Mouse (Mus musculus) c-Kit-positive CD71-positive TER-119-negative erythroid progenitor cells, embryonic 14.5 days (primary cell): Measurements from ENCODE around the gene Kncn.

Experiments used
- DNase-seq: peaks from one replicate; pipeline ENCODE4 v3.0.0-alpha.2; 2013; ENCODE audit warnings: low read depth

The Kncn gene

DNA sequence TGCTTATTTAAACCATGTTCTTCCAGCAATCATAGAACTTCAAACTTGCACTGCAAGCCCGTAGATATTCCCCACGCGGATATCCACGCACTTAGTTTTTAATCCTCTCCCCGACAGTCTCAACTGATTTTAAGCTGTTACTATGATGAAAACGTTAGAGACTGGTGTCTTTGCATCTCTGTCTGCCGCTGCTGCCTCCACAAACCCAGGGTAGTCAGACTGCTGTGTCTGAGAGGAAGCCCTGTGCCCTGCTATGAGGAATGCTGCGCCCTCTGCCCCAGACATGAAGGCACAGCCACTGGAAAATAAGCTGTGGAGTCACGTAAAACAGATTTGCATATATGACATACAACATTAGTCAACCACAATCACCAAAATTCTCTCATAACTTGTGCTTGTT, 5.4 kb upstream of the Kncn start:
- DNase-seq: no peak

DNA sequence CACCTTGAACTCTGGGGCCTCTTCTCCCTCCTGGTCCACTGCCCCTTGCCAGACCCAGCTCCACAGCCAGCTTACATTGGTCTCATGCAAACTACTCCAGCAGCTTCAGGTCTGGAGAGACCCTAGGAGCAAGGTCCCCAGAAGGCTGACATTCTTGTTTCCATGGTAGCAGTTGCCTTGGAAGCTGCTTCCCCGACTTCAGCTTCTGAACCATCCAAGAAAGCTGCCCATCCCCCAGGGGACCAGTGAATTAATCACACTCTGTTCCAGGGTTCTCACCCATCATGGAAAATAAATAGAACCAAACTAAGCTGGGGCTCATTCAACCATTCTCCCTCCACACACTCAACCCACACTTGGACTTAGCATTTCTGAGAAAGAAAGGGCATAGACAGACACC, 3.0 kb upstream of the Kncn start:
- DNase-seq: no peak

DNA sequence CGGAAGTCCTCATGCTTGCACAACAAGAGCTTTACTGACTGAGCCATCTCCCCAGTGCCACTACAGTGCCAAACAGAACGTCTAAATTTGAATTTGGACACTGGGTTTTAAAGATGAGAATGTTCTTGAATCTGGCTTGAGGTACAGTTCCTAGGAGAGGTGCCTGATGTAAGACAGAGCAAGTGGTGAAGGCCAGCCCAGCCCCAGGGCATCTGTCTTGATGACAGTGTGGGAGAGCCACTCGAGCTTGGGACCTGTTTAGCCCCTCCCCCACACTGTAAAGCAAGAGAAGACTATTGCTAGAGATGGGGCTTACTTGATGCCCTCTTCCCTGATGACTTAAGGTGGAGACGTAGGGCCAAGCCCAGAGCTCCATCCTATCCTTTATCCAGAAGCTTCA, 2.0 kb upstream of the Kncn start:
- no peak for DNase-seq

DNA sequence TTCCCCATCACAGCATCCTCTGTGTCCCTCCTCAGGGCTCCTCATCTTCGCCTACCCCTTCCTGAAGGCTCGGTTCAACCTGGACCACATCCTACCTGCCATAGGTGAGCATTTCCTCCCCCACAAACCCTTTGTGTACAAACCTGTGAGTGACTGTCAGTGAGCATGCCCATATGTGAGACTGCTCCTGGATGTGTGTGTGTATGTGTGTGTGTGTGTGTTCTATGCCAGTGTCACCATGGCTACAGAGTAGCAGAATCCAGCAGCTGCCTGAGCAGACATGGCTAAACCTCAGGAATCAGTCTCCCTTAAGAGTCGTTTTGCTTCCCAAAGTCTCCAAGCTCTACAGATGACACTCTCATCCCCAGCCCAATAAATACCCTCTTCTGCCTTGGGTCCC, 1.6 kb downstream of the Kncn start:
- no peak for DNase-seq

DNA sequence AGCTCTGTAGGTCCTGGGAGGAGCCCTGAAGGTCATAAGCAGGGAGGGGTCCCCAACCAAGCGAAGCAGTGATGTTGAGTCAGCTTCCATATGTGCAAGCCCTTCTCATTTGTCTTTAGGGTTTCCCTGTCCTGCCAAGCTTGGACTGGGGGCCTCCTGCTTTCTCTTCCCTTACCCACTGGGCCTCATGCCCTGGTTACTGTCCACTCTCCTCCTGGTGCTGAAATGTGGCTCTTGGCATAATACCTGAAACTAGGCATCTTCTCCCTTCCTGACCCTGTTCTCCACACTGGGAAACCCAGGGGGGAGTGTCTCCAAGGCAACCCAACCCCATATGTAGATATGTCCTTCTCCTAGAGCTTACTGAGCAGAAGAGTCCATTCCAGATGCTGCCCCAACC, 2.7 kb downstream of the Kncn start:
- DNase-seq: peak; percentile 27

DNA sequence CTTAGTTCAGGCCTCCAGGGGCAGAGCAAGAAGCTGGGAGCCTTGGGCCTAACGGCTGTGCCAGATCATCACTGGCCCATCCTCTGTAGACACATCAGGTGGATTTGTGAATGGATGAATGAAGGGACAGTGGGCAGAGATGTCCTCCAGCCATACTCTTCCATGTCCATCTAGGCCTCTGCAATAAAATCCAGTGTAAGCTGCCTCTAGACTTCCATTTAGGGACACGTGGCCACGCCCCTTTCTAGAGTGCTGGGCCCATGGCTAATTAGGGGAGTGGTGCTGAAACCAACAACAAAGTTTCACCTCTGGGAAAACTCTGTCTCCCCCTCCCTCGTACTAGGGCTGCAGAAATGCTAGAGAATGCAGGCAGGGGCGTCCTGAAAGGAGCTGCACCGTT, 5.9 kb downstream of the Kncn start:
- no peak for DNase-seq

DNA sequence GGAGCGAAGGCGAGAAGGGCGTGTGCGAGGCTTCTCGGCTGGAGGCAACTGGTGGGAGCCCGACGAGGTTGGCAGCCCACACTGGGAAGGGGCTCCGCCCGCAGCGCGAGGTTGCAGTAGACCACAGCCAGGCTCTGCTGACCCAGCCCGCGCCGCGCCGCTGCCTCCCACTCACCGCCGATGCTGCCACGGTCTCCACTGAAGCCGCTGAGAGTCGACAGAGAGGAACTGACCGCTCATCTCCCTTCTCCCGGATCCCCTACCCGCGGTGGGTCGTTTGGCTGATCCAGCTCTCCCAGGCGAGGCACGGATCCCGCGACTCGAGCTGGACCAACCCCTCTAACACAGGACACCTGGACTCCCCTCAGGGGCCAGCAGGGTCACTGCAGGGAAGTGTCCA, 6.4 kb downstream of the Kncn start, which contains the start of gene 6430628N08Rik:
Gene 6430628N08Rik, plus strand, starts transcription at position 113 of the 400 bp plus-strand sequence.
- DNase-seq: no peak

DNA sequence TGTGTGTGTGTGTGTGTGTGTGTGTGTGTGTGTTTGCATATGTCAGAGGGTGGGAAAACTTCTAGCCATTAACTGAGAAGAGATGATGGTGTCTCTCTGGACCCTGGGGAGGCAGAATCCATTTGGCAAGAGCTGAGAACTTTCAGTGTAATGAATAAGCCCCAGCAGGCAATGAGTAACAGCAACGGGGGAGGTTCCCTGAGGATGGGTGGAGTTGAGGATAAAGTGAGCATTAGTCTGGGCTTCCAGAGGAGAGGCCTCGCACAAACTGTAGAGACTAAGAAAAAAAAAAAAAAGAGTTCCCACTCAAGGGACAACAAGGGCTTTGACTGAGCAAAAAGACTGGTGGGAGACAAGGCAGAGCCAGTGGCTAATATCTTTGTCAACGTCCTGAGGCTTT, 10.1 kb downstream of the Kncn start:
- DNase-seq: no peak

DNA sequence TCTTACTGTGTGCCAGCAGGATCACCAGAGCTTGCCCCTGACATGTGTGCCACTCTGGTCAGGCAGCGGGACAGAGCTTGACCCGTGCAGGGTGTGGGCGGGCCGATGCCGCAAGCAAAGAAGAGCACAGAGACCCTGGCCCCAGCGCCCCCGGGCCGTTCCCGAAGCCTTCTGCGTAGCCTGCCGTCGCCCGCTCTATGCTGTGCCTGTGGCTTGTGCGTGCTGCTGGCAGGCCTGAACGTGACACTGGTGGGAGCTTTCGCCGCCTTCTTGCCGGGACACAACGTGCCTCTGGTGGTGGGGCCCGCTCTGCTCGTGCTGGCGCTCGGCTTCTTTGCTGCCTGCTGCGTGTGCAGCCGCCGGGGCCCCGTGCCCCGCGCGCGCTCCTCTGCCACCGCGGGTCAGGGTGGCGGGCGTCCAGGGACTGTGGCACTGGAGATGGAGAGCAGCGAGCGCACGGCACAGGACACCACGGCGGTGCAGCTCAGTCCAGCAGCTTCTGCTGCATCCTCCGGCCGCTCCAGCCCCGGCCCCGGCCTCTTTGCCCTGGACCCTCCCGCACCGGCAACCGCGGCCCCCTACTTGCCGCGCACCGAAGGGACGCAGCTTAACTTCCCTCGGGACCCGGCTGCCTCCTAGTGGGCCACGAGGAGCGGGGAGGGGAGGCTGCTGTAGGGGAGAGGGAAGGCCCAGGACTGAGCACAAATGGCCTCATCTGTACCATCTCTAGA, 13.9 kb downstream of the Kncn start:
- no peak for DNase-seq

DNA sequence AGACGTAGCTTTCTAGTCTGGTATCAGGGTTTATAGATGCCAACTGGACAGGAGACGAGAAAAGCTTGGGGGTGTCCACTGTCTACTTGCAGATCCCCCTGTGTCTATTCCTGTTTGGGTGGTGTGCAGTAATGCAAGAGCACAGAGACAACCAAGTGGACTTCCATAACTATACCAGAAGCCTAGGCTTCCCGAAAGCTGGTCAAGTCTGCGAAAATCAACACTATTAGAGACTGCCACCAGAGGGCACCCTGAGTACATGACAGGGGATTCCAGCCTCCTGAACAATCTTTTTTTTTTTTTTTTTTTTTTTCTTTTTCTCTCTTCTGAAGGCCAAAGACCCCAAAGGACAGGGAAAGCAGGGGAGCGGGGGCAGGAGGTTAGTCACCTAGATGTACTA, 18.6 kb downstream of the Kncn start:
- peak; percentile 46 for DNase-seq

DNA sequence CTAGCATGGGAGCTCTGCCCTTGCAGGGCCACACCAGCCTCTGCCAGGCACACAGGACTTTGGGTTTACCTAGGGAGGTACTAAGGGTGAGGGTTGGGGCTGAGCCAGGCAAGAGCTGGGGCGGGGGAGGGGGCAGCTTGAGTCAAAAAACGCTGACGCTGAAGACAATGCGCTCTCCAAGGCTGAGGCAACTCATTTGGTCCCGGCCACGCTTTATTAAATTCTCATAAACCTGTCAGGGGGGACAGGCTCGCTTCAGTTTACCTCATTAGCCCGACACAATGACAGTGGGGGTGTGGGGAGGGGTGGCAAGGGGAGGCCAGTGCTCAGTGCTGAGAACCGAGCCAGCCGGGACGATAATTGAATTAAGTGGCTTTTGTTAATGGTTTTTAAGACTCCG, 20.2 kb downstream of the Kncn start:
- no peak for DNase-seq

DNA sequence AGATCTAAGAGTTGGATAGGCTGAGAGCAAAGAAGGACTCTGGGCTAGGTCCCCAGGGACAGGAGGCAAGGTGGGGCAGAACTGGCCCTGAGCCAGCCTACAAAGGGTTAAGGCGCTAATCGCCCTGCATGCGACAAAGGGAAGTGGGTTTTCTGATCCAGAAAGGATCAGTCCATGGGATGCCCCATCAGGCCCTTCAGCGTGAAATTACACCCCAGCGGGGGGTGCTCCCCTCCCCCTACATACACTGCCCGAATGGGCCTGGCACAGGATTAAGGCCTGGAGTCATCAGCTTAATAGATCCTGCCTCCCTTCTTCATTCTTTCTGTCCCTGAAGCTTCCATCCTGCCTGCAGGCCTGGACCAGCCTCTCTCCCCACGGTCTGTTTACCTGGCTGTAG, 21.5 kb downstream of the Kncn start:
- DNase-seq: no peak

DNA sequence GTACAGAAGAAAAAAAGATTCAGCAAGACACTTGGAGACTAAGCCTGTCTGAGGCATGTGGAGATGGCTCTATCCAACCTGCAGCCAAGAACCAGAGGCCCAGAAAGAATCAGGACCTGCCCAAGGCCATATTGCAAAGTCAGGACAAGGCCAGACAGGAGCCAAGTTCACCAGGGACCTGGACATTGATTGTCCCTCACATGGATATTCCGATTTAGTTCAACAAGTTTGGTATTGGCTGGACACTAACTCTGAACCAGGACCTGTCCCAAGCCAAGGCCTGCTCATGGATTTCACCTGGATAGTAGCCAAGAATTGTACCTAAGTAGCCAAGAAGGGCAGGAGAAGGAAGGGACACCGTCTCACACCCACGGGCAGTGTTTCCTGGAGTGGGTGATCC, 22.6 kb downstream of the Kncn start:
- no peak for DNase-seq

DNA sequence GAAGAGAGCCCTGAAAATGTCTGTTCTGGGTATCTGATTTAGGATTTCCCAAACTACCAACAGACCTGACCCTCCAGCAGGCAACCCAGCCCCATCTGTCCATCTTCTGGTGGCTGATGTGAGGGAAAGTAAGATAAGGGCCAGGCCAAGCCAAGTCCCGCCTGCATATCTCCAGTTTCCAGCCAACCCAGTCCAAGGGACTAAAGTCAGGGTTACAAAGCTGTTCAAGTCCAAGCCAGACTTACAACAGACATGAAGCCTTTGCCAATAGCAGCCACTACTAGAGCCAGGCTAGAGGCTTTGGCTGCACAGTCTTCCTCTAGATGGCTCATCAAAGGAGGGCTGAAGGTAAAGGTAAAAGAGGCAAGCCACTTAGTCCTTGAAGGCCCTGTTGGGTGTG, 23.8 kb downstream of the Kncn start:
- no peak for DNase-seq

DNA sequence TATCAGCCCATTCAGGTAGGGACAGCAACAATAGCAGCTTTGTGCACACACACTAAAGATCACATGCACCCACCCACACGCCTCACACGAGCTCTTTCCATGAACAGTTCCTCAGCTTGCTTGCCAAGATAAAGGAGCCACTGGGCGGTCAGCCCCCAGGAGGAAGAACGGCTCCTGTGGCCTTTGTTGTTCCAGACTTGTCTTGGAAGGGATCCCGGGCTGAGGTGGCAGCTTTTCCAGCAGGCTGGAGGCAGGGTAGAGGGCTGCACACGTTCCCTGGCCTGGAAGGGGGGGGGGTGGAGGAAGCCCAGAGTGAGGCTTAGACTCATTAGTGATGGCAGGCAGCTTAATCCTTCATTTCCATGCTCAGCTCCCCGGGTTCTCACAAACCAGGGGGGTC, 24.4 kb downstream of the Kncn start:
- DNase-seq: no peak

DNA sequence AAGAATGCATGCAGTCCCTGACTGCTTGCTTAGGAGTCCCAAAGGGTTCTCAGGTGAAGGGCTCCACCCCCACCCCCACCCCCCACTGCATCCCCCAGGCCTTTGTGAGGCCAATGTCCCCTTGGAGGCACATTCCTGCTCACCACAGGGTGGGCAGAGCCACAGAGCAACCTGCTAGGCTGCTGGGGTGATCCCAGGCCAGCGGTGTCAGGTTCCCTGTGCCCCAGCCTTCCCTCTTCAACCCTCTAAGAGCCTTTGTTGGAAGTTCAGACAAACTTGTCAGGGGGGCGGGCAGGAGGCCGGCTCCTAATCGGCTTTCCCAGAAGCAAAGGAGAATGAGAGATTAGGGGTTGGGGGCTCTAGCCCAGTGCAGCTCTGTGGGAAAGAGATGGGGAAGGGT, 27.4 kb downstream of the Kncn start:
- no peak for DNase-seq

DNA sequence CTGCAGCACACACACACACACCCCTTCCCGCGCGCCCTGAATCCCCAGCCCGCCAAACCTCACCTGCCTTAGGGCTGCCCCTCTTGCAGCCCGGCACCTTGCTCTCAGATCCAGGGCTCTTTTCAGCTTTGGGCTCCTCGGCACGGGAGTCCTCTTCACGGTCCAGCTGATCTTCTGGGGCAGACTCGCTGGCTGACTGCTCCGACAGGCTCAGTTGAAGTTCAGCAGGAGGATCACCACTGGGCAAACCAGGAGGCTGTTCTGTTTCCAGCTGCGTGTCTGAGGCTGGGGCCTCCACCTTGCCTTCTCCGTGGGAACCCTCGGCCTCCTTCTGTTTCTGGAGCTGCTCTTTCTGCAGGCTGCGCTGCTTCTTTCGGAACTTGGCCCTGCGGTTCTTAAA, 35.7 kb downstream of the Kncn start:
- no peak for DNase-seq

DNA sequence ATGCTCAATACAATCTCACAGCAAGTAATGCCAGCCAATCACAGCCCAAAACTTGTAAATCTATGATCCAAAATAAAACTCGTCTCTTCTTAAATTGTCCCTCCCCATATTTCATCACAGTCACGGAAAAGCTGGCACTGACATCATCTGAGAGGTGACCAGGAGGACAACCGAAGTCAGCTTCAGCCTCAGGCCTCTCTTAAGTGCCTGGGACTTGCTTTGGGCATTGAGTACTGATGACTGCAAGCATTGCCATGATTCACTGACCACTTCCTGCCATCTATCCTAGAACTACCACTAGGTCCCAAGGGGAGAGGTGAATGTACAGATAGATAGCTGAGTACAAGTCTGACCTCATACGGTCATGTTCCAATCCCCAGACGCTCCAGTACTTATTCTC, 38.5 kb downstream of the Kncn start:
- no peak for DNase-seq

DNA sequence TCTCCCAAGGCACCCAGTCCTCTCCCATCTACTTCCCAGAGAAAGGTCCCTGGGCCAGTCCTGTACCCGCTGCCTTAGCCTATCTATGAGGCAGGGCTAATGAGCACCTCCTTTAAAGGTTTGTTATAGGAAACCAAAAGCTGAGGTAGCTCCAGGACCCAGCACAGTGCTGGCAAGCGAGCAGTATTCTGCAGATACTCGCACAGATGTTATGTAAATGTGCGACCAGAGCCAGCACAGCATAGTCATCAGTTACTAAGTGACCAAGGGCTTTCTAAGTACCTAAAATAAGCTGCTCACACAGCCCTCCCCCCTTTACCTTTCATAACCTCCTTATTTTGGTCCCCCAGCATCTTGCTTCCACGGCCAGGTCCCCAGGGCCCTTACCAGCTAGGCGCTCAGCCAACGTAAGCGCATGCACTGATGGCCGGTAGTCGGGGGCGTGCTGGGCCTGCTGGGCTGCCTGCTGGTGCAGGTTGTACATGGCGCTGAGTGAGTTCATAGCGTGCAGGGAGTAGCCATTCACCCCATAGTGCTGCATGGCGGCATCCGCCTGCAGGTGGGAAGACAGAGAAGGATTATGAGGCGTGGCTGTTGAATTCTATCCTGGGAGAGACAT, 39.2 kb downstream of the Kncn start:
- DNase-seq: no peak

DNA sequence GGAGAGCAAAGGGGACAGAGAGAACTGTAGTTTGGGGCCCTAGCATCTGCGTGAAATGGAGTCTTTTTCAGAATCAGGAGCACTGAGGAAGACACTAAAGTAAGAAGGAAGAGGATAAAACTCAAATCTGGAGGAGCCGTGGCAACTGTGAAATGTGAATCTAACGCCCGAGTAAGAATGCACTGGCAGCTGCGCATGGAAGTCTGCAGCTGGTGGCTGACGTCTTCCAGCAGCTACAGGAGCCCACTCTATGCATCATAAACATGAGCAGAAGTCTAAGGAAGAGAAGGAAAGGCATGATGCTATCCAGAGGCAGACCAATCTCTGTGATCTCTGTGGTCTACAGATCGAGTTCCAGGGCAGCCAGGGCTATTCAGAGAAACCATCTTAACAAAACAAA, 43.4 kb downstream of the Kncn start:
- no peak for DNase-seq

DNA sequence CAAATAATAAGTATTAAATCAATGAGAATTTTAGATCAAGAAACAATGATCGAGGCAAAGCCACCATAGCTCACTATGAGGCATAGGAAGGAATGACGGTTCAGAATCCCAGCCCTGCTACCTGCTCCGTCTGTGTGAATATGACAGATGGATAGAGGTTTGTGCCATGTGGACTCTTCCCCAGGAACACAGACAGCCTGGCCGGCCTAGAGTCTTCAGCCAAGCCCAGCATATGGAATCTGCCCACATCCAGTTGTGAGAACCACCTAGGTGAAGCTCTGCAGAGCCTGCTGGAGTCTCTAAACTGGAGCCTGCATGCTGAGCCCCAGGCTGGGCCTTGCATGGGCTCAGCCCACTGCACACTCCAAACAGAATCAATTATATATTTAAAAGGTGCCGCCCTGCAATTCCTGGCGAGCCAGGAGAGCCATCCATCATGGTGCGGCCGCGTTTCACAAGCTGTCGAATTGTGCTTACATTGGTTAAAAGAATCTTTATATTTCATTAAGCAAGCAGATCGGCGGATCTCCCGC, 47.4 kb downstream of the Kncn start:
- no peak for DNase-seq

DNA sequence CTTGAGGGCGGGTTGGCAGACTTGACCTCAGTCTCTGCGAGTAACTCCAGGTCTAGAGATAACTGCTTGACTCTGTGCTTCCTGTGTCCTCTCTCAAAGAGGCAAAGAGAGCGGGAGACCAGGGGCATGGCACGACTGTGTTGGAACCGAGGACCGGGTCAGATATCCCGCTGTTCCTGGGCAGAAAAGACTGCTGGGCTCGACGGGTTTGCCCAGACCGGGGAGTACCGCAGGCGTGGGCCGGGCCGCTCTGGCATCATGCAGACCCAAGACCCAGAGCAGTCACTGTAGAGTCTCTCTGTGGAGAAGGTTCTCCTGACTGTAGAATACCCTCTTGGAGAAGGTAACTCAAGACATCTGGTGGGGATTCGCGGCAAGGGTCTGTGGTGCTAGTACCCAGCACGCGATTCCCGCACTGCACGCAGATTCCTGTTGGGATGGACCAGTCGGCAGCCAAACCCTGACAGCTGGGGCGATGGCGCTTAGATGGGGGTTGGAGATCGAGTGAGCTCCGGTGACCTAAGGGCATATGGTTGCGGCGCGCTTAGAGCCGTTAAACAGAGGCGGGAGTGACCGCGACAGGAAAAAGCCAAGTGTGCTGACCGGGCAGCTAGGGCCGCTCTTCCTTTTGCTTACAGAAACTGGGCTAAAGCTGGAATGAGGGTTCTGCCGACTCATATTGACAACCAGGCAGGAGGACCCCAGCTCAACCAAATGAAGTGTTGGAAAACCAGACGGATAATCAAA, 51.8 kb downstream of the Kncn start:
- DNase-seq: no peak

DNA sequence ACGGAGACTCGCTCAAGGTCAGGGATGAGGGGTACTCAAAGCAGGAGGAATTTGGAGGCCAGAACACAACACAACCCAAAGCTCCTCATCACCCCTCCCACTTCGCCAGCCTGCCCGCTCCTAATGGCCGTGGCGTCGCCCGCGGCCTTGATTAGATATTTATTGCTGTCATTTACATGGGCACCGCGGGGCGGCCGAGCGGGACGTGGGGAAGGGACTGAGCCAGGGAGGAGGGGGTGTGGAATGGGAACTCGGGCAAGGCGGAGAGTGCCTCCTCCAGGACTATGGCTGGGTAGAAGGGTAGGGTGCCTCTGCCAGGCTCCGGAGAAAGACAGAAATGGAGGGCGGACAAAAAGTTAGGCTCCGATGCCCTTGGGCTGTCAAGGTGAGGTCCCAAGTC, 52.4 kb downstream of the Kncn start:
- no peak for DNase-seq
